Mouse (Mus musculus) brain, adult 2 months (tissue): Measurements from ENCODE around the gene Rplp2.

Source experiments
- DNase-seq: peaks from one replicate; pipeline ENCODE4 v3.0.0; 2011; ENCODE audit warnings: low read depth, low spot score

Gene Rplp2

DNA sequence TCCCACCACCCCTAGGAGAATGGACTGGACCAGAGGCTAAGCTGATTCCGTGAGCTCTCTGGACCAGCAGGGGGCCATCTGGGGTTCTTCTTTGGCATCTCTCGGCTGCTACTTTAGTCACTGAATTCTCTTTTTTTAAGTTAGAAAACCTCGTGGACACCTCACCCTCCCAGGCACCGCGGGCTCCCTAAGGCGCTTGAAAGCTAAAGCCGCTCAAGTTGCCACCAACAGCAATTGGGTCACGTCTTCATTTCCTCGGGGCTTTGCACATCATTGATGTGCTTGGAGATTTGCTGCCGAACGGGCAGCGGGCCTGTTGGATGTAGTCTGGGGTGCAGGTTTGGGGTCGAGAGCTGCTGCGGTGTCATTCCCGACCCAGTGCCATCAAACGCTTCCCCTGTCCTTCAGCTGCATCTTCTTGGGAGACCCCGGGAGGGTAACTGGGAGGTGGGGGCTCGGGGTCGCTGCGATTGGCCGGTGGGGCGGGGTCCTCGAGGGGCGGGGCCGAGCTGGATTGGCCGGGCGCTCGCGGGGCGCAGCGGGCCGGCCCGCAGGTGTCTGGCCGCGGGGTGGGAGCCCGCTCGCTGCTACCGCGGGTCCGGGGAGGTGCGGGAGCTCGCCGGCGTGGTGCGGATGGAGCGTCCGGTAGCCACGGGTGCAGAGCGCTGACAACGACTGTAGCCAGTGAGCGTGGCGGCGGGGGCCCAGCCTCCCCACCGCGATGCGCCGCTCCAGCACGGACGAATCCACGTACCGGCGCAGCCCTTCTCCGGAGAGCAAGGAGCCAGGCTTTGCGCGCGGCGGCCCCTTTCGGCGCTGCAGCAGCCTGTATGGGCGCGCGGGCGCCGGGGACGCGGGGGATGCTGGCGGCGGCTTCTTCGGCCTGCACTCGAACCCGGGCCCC lies 34.6 kb downstream of the Rplp2 start:
- peak; percentile 82 for DNase-seq

DNA sequence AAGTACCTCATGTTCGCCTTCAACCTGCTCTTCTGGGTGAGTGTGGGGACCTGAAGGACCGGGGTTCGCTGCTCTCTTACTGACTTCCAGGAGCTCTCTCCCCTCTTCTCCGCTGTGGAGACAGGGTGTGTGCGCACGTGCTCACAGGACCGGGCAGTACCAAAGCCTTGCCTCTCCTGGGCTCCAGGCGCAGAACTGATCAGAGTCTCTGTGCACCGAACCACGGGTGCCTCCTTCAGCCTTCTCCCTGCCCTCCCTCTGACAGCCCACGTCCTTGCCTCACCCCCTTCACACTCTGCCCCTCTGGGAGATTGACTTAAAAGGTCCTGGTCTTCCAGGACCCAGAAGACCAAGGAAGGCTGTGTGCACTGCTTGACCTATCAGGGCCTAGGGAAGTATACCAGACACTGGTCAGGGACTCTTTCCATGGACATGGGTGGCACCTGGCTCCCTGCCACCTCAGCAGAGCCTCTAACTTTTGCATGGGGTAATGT lies 35.4 kb downstream of the Rplp2 start:
- peak; percentile 43 for DNase-seq

DNA sequence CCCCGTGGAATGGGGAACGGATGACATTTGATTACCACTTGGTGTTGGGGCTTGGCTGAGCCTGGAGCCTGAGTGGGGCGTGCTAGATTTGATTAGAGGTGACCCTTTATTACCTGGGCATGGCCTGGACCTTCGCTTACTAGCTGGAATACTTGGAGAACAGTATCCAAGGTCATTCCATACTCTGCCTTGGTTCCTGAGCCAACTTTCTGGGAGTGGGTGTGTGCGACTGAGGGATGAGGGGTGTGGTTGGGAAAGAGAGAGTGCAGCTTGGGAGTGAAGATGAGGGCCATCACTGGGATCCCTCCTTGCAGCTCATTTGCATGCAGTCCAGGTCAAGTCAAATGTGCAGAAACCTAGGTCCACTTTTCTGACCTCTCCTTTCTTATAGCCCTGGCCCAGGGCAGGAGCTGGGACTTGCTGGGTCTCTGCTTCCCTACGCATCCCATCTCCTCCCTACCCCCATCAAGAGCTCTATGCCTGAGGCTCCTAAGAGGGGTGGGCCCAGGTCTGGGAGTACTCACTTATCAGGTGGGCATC lies 36.0 kb downstream of the Rplp2 start:
- DNase-seq, result no peak

DNA sequence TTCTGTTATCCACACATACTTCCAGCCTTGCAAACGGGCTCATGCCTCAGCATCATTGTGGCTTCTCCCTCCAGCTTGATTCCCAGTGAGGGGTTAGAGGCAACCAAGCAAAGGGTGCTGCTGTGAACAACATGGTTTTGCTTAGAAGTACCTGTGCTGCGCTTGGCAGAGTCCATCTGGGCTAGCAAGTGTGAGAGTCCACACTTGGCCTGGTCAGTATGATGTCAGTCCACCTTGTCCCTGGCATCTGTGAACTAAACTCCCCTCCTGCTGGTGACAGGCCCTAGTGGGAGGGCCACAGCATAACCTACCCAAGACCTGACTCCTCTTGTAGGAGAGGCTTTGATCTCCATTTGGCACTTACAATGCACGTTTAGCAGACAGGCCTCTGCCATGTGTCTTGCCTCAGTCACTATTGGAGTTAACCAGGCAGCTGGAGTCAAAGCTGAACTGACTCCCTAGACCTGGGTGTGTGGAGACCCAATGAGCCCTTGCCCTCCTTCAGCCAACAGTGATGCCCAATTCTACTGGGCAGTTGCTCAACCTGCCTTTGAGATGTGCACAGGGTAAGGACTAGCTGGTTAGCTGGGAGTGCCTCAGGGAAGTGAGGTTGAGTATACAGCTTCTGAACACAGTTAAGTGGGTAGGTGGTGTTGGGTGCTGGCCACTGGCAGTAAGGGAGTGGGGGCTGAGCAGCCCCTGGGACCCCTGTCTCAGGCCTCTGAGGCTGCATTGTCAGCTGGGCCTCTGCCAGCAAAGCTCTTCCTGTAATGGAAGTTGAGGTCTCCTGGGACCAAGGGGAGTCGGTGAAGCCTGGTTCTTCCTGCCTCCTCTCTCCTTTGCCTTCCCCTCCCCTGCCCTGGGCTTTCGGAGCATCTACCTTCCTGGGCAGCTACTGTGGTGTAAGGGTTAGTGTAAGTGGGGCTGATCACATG lies 37.3 kb downstream of the Rplp2 start:
- DNase-seq, result peak; percentile 72

DNA sequence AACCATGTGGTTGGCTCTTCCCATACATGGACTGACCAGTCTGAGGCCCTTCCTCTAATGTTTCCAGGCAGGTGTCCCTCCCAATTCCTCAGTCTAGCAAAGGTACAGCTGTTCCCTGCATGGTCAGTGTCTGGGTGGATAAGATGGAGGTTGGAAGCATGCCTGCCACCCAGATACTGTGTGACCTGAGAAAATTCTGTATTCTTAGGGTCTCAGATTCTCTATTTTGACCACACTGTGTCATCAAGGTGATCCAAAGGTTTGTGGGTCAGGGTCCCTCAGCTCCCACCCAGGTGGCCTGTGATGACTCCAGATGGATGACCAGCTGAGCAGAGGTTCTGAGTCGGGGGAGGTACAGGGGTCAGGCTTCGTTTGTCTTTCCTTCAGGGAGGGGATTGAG lies 38.0 kb downstream of the Rplp2 start:
- DNase-seq, result peak; percentile 44

DNA sequence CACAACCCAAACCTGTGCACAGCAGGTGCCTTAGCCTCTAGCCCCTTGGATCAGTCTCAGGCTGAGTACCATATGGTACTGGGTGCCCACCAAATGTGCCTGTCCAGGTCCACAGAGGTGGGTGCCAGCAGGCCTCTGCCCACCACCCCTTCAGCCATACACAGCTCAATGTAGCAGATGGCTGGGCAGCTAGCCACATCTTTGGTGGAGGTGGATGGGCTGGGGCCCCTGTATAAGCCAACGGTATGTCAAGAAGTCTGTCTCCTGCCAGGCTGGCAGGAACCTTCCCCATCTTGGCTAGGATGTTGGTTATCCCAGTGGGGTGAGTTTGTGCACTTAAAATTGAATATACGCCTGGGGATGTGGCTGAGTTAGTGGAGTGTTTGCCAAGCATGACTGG lies 38.4 kb downstream of the Rplp2 start:
- peak; percentile 97 for DNase-seq

DNA sequence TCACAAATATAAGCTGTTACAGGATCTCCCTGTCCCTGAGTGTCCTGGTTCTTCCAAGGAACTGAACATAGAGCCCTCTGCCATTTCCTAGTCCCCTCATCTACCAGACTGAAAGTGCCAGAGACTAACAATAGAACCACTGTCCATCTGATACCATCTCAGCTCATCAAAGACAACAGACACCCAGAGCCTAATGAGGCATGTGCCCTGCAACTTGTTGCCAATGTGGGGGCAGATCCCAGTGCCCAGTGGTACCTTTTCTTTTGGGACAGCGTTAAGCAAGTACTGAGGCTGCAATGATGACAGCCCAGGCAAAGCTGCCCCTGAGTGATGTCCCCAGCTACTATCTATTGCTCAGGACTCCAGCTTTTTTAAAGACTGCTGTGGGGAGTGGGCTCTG lies 39.1 kb downstream of the Rplp2 start:
- peak; percentile 48 for DNase-seq

DNA sequence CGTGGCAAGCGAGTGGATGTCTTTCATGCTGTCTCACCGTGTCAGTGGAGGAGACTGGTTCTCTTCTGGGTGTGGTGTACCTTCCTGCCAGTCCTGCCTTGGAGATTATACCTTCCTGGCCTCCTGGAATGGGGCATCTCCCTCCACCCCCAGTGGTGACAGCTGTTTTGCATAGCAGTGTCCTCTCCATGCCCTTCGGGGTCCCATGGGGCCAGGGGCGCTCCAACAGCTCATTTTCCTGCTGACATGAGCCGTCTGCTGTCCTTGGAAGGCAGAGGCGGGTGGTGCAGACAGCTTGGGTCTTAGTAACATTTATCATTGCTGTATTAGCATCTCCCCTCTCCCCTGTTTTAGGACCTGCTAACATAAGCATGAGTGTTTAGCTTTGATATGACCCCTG lies 40.0 kb downstream of the Rplp2 start:
- DNase-seq, result no peak

DNA sequence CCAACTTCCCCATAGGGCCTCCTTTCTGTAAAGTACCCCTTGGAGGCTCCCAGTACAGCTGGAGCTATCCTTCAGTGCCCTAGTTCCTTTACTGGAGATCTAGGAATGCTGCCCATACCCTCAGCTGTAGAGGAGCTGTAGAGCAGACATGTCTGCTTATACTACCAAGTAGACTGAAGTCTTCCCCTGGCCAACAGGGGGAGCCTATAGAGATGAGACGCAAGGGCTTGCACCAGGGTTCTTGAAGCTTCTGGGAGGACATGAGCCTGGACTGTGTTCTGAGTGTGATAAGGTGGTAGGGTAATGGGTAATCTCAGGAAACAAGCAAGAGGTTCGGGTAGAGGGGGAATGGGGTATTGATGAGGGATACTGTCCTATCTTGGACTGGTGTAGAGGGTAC lies 44.0 kb downstream of the Rplp2 start:
- no peak for DNase-seq

DNA sequence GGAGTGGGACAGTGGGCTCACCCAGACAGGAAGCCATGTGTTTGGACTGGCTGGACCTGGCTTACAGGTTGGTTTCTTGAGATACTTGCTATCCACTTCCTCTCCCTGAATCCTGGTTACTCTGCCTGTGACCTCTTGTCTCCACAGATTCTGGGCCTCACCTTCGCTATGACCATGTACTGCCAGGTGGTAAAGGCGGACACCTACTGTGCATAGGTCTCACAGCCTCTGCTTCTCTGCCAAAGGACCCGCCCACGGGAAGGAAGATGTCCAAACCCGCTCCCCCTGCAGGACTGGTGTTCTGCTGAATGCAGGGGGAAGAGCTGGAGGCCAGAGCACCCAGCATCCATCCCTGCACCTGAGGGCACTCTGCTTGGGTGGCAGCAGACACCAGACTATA lies 45.6 kb downstream of the Rplp2 start:
- DNase-seq, result peak; percentile 78

DNA sequence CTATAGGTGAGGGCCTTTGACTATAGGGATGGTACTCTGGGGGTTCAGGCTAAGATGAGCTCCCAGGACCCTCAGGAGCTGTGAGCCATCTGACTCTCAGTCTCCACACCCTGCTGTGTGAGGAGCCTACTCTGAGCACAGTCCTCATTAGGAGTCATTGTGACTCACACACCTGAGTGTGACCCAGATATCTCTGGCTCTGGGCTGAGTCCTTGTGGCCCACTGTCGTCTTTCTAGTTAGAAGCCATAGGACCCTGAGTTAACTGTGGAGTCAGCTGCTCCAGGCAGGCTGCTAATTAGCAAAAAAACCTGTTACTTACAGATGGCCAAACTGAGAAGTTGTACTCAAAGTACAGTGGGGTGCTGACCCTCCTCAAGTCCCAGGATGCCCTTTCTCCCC lies 46.6 kb downstream of the Rplp2 start:
- DNase-seq, result peak; percentile 57

DNA sequence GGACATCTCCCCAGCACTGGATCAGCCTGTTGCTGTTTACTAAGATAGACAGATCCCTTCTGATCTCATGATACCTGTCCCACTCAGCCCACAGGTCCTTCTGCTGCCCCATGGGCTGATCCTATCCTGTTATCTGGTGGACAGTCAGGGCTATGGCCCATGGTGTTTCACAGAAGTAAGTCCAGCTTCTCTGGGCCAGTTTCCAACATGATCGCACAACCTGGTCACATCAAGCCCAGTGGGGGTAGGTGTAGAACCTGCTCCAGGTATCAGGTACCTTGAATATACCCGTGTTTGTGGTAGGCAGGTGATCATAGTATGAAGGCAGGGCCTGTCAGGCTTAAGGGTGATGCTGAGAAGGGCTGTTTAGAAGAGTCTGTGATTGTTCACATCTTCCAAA lies 48.2 kb downstream of the Rplp2 start:
- DNase-seq, result no peak

DNA sequence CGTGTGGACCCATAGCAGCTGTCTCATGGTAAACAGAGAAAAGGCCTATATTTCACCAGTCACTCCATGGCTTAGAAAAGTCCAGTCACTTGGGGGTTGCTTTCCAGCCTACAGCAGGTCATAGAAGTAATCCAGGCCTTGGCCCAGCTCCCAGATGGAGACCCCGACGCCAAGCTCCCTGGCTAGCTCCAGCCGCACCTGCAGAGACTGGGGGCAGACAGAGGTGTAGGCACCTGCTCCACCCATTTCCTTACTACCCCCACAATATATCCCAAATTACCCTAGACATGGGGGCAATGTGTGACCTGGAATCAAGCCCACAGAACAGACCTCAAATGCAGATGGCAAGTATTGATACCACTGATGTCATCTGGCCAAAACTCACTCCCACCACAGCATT lies 48.8 kb downstream of the Rplp2 start:
- no peak for DNase-seq

DNA sequence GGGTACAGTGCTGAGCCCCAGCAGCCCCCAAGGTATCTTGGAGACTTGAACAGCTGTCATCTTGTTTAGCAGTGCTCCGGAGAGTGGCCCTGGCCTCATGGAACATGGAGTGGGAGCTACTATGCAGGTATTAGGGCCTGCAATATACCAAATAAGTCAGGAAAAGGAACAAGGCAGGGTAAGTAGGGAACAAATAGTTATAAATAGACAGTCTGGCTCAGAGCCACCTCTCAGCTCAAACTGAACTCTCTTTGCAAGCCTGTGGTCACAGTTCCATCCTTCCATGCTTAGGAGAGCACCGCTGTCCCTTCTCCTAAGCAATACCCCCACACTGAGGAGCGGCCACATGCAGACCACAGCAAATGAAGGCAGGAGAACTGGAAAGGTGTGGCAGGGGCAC lies 50.4 kb downstream of the Rplp2 start:
- peak; percentile 54 for DNase-seq
